Mouse (Mus musculus): Measurements from ENCODE around the gene Dynlrb1. TPM values are rescaled to one million over a fixed set of nuclear protein-coding genes. Genes with fewer than 3 reads are reported as not detected.

The Dynlrb1 gene
- total and polyA plus RNA-seq, 3 experiments: 152 to 302 (median 290) TPM

DNA sequence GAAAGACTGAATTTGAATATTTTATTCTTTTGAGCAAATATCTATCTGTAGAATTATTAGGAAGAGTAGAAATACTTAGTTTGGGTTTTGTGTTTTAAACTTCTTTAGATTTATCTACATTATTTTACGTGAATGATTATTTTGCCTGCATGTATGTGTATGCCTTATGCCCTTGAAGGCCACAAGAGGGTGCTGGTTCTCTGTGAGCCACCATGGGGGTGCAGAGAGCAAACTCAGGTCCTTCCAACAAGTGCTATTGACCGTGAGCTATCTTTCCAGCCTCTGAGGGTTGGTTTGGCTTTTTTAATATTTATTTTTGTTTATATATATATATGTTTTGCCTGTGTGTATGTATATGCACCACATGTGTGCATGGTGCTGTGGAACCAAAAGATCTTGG lies 28.9 kb upstream of the Dynlrb1 start:
- in situ Hi-C loops (cut with MboI; ENCODE audit: low pct_ligation_motif_present, low pct_unique_long_range_greater_than_20kb, low sequenced_read_pairs): no loop called here
- Histone ChIP-seq H3K79me2 (replicated peaks; ENCODE audit: control insufficient read depth, extremely low read depth, insufficient read depth, poor library complexity, severe bottlenecking) (no peaks in the 10 kb centered on the region), H3K9ac (ENCODE audit: insufficient read depth, low read depth) (no peak overlapping the region), H3K27me3 (replicated peaks) (no peaks in the 10 kb centered on the region), H3K4me2 (ENCODE audit: insufficient read depth, low read depth, poor library complexity, severe bottlenecking) (no peak overlapping the region), H3K4me1 (ENCODE audit: control insufficient read depth in 1 of 2, insufficient read depth in 2 of 2) (peaks cover 4 to 9% of the 10 kb centered on the region in 2 experiments; a peak in 2 of 4 replicates), H3K27ac (ENCODE audit: insufficient read depth, low read depth) (no peak overlapping the region), H3K9me3 (replicated peaks; ENCODE audit: low read length) (no peaks in the 10 kb centered on the region), H3K4me3 (replicated peaks in 1 of 3; ENCODE audit: low read depth in 2 of 3, low read length in 2 of 3, poor library complexity in 1 of 3) (no peak overlapping the region), H3K36me3 (replicated peaks in 1 of 2; ENCODE audit: control insufficient read depth in 1 of 2, insufficient read depth in 1 of 2, low read length in 1 of 2) (peaks cover 32 to 76% of the 10 kb centered on the region in 2 experiments)
- dilution Hi-C loops (cut with MboI; ENCODE audit: extremely low pct_ligation_motif_present, extremely low pct_unique_long_range_greater_than_20kb, low sequenced_read_pairs): no loop called here
- DNase-seq (ENCODE audit: extremely low read depth): peak; percentile 47
- TF ChIP-seq SMC3 (IDR thresholded peaks at IDR 0.05; ENCODE audit: low read depth, low read length) (peak; percentile 62), RAD21 (IDR thresholded peaks at IDR 0.05; ENCODE audit: low read depth, low read length) (peak; percentile 59), ZNF384 (IDR thresholded peaks at IDR 0.05; ENCODE audit: low read depth, low read length) (no peak), CTCF (conservative IDR thresholded peaks at IDR 0.05 in 1 of 2, IDR thresholded peaks at IDR 0.05 in 1 of 2; ENCODE audit: low read depth in 2 of 2, low read length in 2 of 2) (peak; percentile 47 to 78)

DNA sequence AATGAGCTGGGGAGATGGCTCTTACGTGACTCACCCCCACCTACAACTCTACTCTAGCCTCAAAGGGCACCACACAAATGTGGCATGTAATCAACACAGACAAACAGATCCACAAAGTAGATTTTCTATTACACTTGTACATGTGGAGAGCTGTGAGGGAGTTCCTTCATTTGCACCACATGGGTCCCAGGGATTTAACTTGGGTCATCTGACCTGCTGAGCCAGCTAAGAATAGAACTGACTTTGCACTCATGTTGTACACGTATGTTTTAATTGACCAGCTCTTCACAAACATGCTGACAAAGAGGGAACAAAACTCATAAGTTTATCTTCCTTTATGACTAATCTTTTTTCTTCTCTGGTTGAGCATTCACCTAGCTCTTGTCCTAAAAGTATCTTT lies 13.2 kb upstream of the Dynlrb1 start:
- Histone ChIP-seq H3K27me3 (replicated peaks) (no peaks in the 10 kb centered on the region), H3K9ac (ENCODE audit: insufficient read depth, low read depth) (no peak overlapping the region), H3K27ac (ENCODE audit: insufficient read depth, low read depth) (no peak overlapping the region), H3K4me2 (ENCODE audit: insufficient read depth, low read depth, poor library complexity, severe bottlenecking) (no peak overlapping the region), H3K9me3 (replicated peaks; ENCODE audit: low read length) (no peaks in the 10 kb centered on the region), H3K4me1 (ENCODE audit: control insufficient read depth in 1 of 2, insufficient read depth in 2 of 2) (no peaks in the 10 kb centered on the region), H3K4me3 (replicated peaks in 1 of 3; ENCODE audit: low read depth in 2 of 3, low read length in 2 of 3, poor library complexity in 1 of 3) (no peak overlapping the region), H3K36me3 (replicated peaks in 1 of 2; ENCODE audit: control insufficient read depth in 1 of 2, insufficient read depth in 1 of 2, low read length in 1 of 2) (peaks cover 39 to 84% of the 10 kb centered on the region in 2 experiments), H3K79me2 (replicated peaks; ENCODE audit: control insufficient read depth, extremely low read depth, insufficient read depth, poor library complexity, severe bottlenecking) (no peaks in the 10 kb centered on the region)
- dilution Hi-C loops (cut with MboI; ENCODE audit: extremely low pct_ligation_motif_present, extremely low pct_unique_long_range_greater_than_20kb, low sequenced_read_pairs) (no loop called here), in situ Hi-C loops (cut with MboI; ENCODE audit: low pct_ligation_motif_present, low pct_unique_long_range_greater_than_20kb, low sequenced_read_pairs) (no loop called here)
- TF ChIP-seq ZMIZ1 (IDR thresholded peaks at IDR 0.05; ENCODE audit: low read depth, low read length): no peak
- no peak for TF ChIP-seq TBP (conservative IDR thresholded peaks at IDR 0.05; ENCODE audit: low read depth, low read length)
- TF ChIP-seq ZKSCAN1 (IDR thresholded peaks at IDR 0.05; ENCODE audit: borderline replicate concordance, low read depth, low read length): no peak
- TF ChIP-seq TCF12 (IDR thresholded peaks at IDR 0.05; ENCODE audit: low read depth, low read length): no peak
- TF ChIP-seq ZNF384 (IDR thresholded peaks at IDR 0.05; ENCODE audit: low read depth, low read length): no peak
- no peak for TF ChIP-seq CTCF (conservative IDR thresholded peaks at IDR 0.05 in 1 of 2, IDR thresholded peaks at IDR 0.05 in 1 of 2; ENCODE audit: low read depth in 2 of 2, low read length in 2 of 2)
- TF ChIP-seq MYC (IDR thresholded peaks at IDR 0.05; ENCODE audit: low read depth, low read length): no peak
- no peak for TF ChIP-seq NELFE (IDR thresholded peaks at IDR 0.05; ENCODE audit: low read depth, low read length)
- TF ChIP-seq USF1 (IDR thresholded peaks at IDR 0.05; ENCODE audit: low read depth, low read length): no peak
- TF ChIP-seq E2F4 (IDR thresholded peaks at IDR 0.05; ENCODE audit: insufficient replicate concordance, low read depth, low read length): no peak
- no peak for TF ChIP-seq MXI1 (IDR thresholded peaks at IDR 0.05; ENCODE audit: low read depth, low read length)
- no peak for TF ChIP-seq IRF4 (IDR thresholded peaks at IDR 0.05; ENCODE audit: low read depth, low read length)
- TF ChIP-seq GABPA (IDR thresholded peaks at IDR 0.05; ENCODE audit: insufficient replicate concordance, low read depth, low read length): no peak
- TF ChIP-seq MAFK (IDR thresholded peaks at IDR 0.05; ENCODE audit: insufficient replicate concordance, low read length): no peak
- no peak for TF ChIP-seq SMC3 (IDR thresholded peaks at IDR 0.05; ENCODE audit: low read depth, low read length)
- TF ChIP-seq ZC3H11A (IDR thresholded peaks at IDR 0.05; ENCODE audit: low read depth, low read length): no peak
- no peak for TF ChIP-seq USF2 (conservative IDR thresholded peaks at IDR 0.05; ENCODE audit: low read depth, low read length)
- no peak for DNase-seq (ENCODE audit: extremely low read depth)
